Mouse (Mus musculus): ENCODE measurements around the gene H2al1b.
A peak's percentile ranks its signal among the peaks of the same experiment; 100 is the strongest.
"Not testable (repeated sequence)": the region's sequence is repeated elsewhere in the genome, so short reads cannot be mapped to it uniquely, and the experiment has no call there.

The H2al1b gene

DNA sequence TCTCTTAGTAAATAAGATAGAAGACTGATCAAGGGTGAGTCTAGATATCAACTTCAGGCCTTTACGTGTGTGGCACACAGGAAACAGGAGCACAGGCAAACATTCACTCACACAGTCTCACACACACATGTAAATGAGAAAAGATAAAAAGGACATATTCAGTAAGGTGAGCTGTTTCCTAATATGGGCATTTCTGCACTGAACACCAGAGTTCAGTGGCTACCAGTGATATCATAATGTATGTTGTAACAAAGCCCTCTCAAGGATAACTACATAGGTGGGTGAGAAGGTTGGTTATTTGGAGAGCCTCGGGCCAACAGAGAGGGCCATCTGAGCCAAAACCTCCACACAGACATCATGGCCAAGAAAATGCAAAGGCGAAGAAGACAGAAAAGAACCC, at the start of gene H2al1b:
Gene H2al1b (plus strand): TSS at position 301 of the 400 bp plus-strand sequence.
- DNase-seq (ENCODE audit: low read depth): not testable (repeated sequence)

DNA sequence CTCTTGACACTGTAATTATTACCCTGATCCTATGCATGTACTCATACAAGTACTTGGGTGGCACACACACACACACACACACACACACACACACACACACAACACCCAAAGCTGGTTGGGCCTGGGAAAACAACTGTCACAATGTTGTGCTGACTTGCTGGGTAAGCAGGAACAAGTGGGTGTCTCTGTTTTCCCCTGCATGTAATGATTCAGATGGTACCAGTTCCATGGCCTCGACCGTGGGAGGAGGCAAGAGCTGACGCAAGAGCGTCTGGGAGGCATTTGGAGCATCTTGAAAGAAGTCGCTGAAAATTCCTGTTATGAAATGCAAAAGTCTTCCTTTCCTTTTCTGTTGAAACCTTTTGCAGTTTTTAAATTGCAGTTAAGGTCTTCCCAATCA, 48.2 kb upstream of the H2al1b start:
- peak; percentile 2 for DNase-seq (ENCODE audit: low read depth)

DNA sequence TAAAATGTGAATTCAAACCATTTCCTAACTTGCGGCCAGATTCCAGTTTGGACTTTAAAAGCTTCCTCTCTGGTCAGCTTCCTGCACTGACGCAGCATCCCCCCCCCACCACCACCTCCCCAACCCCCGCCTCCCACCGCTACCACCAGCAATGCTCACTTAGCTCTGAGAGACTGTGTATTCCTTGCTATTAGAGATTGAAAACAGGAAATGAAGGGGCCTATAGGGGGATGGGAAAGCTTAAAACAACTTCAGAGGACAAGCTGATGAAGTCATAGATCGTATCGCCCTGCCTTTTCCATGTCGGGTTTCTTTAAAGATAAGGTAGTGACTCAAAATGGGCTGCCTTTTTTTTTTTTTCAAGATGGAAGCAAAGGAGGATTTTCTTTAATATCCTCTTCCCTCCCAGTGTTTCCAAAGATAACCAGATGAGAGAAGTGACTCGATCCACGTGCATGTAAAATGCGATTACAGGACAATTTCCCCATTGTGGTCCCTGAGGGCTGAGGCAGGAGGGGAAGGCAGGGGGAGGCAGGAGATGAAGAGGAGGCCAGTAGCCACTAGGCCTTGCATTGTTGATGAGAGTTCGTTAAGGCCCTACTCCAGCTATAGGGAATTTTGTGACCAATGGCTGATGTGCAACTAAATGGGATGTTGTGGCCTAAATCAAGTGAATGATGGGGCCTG, 47.6 kb upstream of the H2al1b start:
- DNase-seq (ENCODE audit: low read depth): peak; percentile 20

DNA sequence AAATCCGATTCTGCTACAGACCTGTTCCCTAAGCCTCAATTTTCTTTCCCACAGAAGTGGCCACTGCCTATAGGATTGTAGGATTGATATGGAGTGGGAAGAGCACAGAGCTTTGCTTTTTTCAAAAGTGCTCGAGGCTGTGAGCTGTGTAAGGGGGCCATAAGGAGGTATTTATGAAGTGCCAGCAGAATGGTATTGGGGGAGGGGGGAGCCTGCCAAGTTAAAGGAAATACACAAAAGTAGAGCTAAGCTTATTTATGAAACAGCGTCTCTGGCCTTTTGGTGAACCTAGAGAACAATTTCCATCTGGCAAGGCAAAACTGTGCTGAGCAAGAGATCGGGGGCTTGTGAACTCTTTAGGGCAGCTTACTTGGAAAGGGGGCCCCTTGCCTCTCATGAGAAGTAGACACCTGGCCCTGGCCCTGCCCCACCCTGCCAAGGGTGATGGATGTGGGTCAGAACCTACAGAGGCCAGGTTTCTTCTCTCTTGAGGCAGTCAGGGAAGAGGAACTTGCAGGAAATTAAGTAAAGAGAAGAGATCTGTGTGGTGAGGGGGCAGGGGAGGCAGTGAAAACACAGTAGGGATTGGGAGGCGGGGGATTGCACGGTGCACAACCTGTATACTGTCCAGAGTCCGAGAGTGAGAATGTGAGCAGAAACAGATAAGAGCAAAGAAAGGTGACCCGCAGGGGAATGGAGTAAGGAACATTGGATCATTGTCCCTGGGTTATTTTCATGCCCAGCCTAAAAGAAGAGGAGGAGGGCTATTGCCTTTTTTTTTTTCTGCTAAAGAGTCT, 46.5 kb upstream of the H2al1b start:
- no peak for DNase-seq (ENCODE audit: low read depth)

GRCm38 (mm10) chrX:11264918-11265317, 37.3 kb upstream of the H2al1b start:
- no peak for DNase-seq (ENCODE audit: low read depth)

- DNase-seq (ENCODE audit: low read depth): no peak
These were observed 34.4 kb upstream of the H2al1b start for GRCm38 (mm10) chrX:11267791-11268190.

DNA sequence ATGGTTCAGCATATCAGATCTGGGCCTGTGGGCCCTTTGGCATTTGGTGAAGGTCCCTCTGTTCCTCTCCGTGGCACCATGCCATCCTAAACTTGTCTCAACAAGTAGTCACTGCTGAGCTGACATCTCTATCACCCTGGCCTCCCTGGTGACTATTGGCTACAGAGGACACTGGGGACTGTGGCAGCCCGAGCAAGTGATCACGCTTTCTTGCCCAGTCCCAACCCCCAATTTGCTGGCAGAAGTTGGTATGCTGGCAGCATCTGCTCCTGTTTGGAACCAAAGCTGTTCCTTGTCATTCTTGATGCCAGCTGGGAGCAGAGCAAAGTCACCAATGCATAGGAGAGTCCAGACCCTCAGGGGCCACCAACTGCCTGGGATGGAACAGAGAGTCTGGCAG, 33.2 kb upstream of the H2al1b start:
- no peak for DNase-seq (ENCODE audit: low read depth)

- DNase-seq (ENCODE audit: low read depth): no peak
These were observed 29.0 kb upstream of the H2al1b start for GRCm38 (mm10) chrX:11273190-11273589.

GRCm38 (mm10) chrX:11277083-11277482, 25.1 kb upstream of the H2al1b start:
- no peak for DNase-seq (ENCODE audit: low read depth)

- DNase-seq (ENCODE audit: low read depth): no peak
These were observed 21.5 kb upstream of the H2al1b start for GRCm38 (mm10) chrX:11280741-11281140.

GRCm38 (mm10) chrX:11288306-11288882, 13.8 kb upstream of the H2al1b start:
- no peak for DNase-seq (ENCODE audit: low read depth)

DNA sequence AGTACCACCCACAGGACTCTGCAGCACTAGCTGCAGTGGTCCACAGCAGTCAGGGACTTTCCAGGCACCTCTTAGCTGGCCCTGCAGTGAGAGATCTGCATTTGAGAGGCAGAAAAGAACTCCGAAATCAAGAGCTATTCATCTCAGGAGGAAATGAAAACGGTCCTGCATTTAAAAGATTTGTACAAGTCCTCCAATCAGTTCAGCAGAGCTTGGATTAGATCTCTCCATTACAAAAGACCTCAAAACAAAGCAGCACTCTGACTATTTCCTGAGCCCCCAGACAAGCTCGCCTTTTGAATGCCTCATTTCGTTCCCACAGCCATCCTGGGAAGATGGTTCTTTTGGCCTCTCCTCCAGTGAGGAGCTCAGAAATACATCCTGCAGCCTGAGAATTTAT, 13.0 kb upstream of the H2al1b start:
- no peak for DNase-seq (ENCODE audit: low read depth)

GRCm38 (mm10) chrX:11298957-11299356, 3.3 kb upstream of the H2al1b start, which contains the start of gene H2al1a:
Gene H2al1a (plus strand): TSS chrX:11299257.
- DNase-seq (ENCODE audit: low read depth): not testable (repeated sequence)

DNA sequence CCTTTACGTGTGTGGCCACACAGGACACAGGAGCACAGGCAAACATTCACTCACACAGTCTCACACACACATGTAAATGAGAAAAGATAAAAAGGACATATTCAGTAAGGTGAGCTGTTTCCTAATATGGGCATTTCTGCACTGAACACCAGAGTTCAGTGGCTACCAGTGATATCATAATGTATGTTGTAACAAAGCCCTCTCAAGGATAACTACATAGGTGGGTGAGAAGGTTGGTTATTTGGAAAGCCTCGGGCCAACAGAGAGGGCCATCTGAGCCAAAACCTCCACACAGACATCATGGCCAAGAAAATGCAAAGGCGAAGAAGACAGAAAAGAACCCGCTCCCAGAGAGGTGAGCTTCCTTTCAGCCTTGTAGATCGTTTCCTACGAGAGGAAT, 3.1 kb downstream of the H2al1b start, which contains the start of gene H2al1c:
Gene H2al1c (plus strand): TSS at position 301 of the 400 bp plus-strand sequence.
- not testable (repeated sequence) for DNase-seq (ENCODE audit: low read depth)

GRCm38 (mm10) chrX:11308524-11308923, 6.3 kb downstream of the H2al1b start, which contains the start of gene H2al1d:
Gene H2al1d (plus strand): TSS chrX:11308824.
- not testable (repeated sequence) for DNase-seq (ENCODE audit: low read depth)

DNA sequence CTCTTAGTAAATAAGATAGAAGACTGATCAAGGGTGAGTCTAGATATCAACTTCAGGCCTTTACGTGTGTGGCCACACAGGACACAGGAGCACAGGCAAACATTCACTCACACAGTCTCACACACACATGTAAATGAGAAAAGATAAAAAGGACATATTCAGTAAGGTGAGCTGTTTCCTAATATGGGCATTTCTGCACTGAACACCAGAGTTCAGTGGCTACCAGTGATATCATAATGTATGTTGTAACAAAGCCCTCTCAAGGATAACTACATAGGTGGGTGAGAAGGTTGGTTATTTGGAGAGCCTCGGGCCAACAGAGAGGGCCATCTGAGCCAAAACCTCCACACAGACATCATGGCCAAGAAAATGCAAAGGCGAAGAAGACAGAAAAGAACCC, 9.4 kb downstream of the H2al1b start, which contains the start of gene H2al1e:
Gene H2al1e (plus strand): TSS at position 301 of the 400 bp plus-strand sequence.
- not testable (repeated sequence) for DNase-seq (ENCODE audit: low read depth)

DNA sequence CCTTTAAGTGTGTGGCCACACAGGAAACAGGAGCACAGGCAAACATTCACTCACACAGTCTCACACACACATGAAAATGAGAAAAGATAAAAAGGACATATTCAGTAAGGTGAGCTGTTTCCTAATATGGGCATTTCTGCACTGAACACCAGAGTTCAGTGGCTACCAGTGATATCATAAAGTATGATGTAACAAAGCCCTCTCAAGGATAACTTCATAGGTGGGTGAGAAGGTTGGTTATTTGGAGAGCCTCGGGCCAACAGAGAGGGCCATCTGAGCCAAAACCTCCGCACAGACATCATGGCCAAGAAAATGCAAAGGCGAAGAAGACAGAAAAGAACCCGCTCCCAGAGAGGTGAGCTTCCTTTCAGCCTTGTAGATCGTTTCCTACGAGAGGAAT, 12.6 kb downstream of the H2al1b start, which contains the start of gene H2al1f:
Gene H2al1f (plus strand): TSS at position 301 of the 400 bp plus-strand sequence.
- DNase-seq (ENCODE audit: low read depth): not testable (repeated sequence)

DNA sequence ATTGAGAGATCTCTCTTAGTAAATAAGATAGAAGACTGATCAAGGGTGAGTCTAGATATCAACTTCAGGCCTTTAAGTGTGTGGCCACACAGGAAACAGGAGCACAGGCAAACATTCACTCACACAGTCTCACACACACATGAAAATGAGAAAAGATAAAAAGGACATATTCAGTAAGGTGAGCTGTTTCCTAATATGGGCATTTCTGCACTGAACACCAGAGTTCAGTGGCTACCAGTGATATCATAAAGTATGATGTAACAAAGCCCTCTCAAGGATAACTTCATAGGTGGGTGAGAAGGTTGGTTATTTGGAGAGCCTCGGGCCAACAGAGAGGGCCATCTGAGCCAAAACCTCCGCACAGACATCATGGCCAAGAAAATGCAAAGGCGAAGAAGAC, 15.7 kb downstream of the H2al1b start, which contains the start of gene H2al1g:
Gene H2al1g (plus strand): TSS at position 301 of the 400 bp plus-strand sequence.
- not testable (repeated sequence) for DNase-seq (ENCODE audit: low read depth)

DNA sequence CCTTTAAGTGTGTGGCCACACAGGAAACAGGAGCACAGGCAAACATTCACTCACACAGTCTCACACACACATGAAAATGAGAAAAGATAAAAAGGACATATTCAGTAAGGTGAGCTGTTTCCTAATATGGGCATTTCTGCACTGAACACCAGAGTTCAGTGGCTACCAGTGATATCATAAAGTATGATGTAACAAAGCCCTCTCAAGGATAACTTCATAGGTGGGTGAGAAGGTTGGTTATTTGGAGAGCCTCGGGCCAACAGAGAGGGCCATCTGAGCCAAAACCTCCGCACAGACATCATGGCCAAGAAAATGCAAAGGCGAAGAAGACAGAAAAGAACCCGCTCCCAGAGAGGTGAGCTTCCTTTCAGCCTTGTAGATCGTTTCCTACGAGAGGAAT, 19.0 kb downstream of the H2al1b start, which contains the start of gene H2al1h:
Gene H2al1h (plus strand): TSS at position 301 of the 400 bp plus-strand sequence.
- DNase-seq (ENCODE audit: low read depth): not testable (repeated sequence)

DNA sequence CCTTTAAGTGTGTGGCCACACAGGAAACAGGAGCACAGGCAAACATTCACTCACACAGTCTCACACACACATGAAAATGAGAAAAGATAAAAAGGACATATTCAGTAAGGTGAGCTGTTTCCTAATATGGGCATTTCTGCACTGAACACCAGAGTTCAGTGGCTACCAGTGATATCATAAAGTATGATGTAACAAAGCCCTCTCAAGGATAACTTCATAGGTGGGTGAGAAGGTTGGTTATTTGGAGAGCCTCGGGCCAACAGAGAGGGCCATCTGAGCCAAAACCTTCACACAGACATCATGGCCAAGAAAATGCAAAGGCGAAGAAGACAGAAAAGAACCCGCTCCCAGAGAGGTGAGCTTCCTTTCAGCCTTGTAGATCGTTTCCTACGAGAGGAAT, 22.1 kb downstream of the H2al1b start, which contains the start of gene H2al1i:
Gene H2al1i (plus strand): TSS at position 301 of the 400 bp plus-strand sequence.
- not testable (repeated sequence) for DNase-seq (ENCODE audit: low read depth)

DNA sequence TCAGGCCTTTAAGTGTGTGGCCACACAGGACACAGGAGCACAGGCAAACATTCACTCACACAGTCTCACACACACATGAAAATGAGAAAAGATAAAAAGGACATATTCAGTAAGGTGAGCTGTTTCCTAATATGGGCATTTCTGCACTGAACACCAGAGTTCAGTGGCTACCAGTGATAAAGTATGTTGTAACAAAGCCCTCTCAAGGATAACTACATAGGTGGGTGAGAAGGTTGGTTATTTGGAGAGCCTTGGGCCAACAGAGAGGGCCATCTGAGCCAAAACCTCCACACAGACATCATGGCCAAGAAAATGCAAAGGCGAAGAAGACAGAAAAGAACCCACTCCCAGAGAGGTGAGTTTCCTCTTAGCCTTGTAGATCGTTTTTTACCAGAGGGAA, 25.3 kb downstream of the H2al1b start, which contains the start of gene H2al1j:
Gene H2al1j (plus strand): TSS at position 301 of the 400 bp plus-strand sequence.
- DNase-seq (ENCODE audit: low read depth): not testable (repeated sequence)

GRCm38 (mm10) chrX:11345762-11346161, 43.5 kb downstream of the H2al1b start:
- DNase-seq (ENCODE audit: low read depth): no peak
